Mouse (Mus musculus): ENCODE results near the gene Tiparp. TPM values are rescaled to one million over a fixed set of nuclear protein-coding genes. Genes with fewer than 3 reads are reported as not detected.

Tiparp gene
- 8.8 and 13.9 TPM in 2 replicates for polyA plus RNA-seq (2021; fragmentation: Nextera tagmentation)
- long read RNA-seq, experiment 1, full-length matches to known transcripts, result 17 of 39 reads
- long read RNA-seq, experiment 1, partial matches to known transcripts, result 18 of 39 reads
- long read RNA-seq, experiment 1, other reads (novel, unspliced or antisense), result 4 of 39 reads
- long read RNA-seq, experiment 2, full-length matches to known transcripts, result 120 of 154 reads
- long read RNA-seq, experiment 2, partial matches to known transcripts, result 31 of 154 reads
- long read RNA-seq, experiment 2, other reads (novel, unspliced or antisense), result 3 of 154 reads

DNA sequence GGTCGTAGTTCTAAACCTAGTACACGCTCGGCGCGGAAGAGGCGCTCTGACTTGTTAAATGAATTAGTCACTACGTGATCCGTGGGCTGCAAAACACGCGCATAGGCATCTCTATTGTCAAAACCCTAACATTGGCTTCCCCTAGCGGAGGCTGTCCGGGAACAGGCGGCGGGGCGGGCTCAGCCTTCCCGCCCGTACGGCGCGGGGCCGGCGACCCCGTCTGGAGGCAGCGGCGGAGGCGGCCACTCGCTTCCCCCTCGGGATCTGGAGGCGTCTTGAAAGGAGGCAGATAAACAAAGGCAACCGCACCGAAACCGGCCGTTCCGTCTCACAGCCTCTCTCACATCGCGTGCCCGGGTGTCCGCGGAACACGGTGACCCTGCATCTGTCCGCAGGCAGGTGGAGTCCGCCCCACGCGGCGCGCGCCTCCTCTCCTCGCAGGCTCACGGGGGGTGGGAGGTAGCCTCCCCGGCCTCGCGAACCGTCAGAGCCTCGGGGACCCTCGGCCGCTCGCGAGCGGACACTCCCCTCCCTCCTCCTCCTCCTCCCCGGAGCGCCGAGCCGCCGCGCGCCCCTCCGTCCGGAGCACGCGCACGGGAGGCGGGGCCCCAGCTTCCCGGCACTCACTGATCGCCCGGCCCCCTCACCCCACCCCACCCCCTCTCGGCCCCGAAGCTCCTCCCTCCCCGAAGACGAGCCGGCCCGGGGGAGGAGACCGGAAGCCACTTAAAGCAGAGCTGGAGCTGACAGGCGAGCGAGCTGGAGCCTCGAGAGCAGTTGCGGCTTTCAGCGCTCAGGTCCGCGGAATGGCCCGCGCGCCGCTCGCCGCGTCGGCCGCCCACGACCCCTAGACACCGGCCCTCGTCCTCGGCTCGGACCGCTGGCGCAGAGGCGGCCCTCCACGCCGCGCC lies at the start of gene Tiparp:
Gene Tiparp (plus strand): TSS at position 720 of the 911 bp plus-strand sequence.

Other genes with a start within 250 kb of the Tiparp start
- 94.9 and 99.0 TPM in 2 replicates for gene Ssr3, start 135.8 kb upstream of the Tiparp start, polyA plus RNA-seq (2021; fragmentation: Nextera tagmentation)
- gene Lekr1, start 137.8 kb downstream of the Tiparp start, polyA plus RNA-seq (2021; fragmentation: Nextera tagmentation), result 2.1 and 2.9 TPM in 2 replicates

Data from layer of hippocampus, adult 6 months (tissue).